Comparison of ENCODE assay signal across 23 mouse cellular contexts in genomic region chr1:37629876-37630275, GRCm38 (mm10).
"Had no signal": no experiment of that assay in that cellular context is flagged by ENCODE, and none has a peak within 500 bp of the region (broad histone marks: within the 10 kb centered on the region; RNA-seq: fewer than 3 reads in every experiment).

No protein-coding gene starts in this region.

- ATAC-seq: hindbrain, embryonic 16.5 days had no signal

- H3K4me1 ChIP-seq: hindbrain, embryonic 10.5 days; hindbrain, embryonic 12.5 days; liver, embryonic 13.5 days had no signal

- H3K9ac ChIP-seq: heart, embryonic 12.5 days; hindbrain, embryonic 12.5 days; hindbrain, embryonic 14.5 days; limb, embryonic 12.5 days; liver, embryonic 13.5 days had no signal

- H3K27ac ChIP-seq: heart, embryonic 10.5 days; hindbrain, embryonic 10.5 days; hindbrain, embryonic 12.5 days; hindbrain, embryonic 14.5 days; layer of hippocampus, adult 2 months; left cerebral cortex, adult 2 months; limb, embryonic 10.5 days; limb, embryonic 12.5 days; liver, embryonic 13.5 days had no signal

- DNase-seq: gastrocnemius, postnatal 10 days; gastrocnemius, postnatal 25 days; heart, adult 18-20 months; heart, postnatal 10 days; heart, postnatal 4 days; kidney, adult 18-20 months; kidney, adult 8-10 months; kidney, postnatal 10 days; kidney, postnatal 25 days; kidney, postnatal 4 days; liver; liver, embryonic 13.5 days had no signal

- H3K36me3 ChIP-seq: heart, embryonic 10.5 days; heart, embryonic 12.5 days; hindbrain, embryonic 10.5 days; hindbrain, embryonic 12.5 days; limb, embryonic 10.5 days; limb, embryonic 12.5 days; liver, embryonic 13.5 days had no signal

- H3K4me2 ChIP-seq: heart, embryonic 12.5 days; hindbrain, embryonic 12.5 days; hindbrain, embryonic 14.5 days; limb, embryonic 12.5 days; liver, embryonic 11.5 days; liver, embryonic 13.5 days had no signal

- H3K4me3 ChIP-seq: heart, embryonic 10.5 days; heart, embryonic 12.5 days; hindbrain, embryonic 10.5 days; hindbrain, embryonic 12.5 days; layer of hippocampus, adult 2 months; left cerebral cortex, adult 2 months; limb, embryonic 10.5 days; limb, embryonic 12.5 days; liver, embryonic 13.5 days had no signal

- H3K27me3 ChIP-seq: hindbrain, embryonic 12.5 days; limb, embryonic 12.5 days; liver, embryonic 13.5 days had no signal

- H3K9me3 ChIP-seq: heart, embryonic 10.5 days; heart, embryonic 12.5 days; hindbrain, embryonic 10.5 days; hindbrain, embryonic 12.5 days; limb, embryonic 10.5 days; limb, embryonic 12.5 days; liver, embryonic 13.5 days had no signal
